Mouse (Mus musculus) CD4-positive, CD25-positive, alpha-beta regulatory T cell, adult 9 weeks (primary cell): ENCODE results near the gene Mrpl57. TPM values are rescaled to one million over a fixed set of nuclear protein-coding genes. Genes with fewer than 3 reads are reported as not detected.

Experiments used
- polyA plus RNA-seq: library from polyadenylated mRNA; unstranded; fragments of 100-300 nt; shearing (Covaris generic); gene quantifications from one replicate; pipeline ENCODE4 v1.2.1, GENCODE M21; 2017

Mrpl57 gene
- polyA plus RNA-seq = 140 TPM

DNA sequence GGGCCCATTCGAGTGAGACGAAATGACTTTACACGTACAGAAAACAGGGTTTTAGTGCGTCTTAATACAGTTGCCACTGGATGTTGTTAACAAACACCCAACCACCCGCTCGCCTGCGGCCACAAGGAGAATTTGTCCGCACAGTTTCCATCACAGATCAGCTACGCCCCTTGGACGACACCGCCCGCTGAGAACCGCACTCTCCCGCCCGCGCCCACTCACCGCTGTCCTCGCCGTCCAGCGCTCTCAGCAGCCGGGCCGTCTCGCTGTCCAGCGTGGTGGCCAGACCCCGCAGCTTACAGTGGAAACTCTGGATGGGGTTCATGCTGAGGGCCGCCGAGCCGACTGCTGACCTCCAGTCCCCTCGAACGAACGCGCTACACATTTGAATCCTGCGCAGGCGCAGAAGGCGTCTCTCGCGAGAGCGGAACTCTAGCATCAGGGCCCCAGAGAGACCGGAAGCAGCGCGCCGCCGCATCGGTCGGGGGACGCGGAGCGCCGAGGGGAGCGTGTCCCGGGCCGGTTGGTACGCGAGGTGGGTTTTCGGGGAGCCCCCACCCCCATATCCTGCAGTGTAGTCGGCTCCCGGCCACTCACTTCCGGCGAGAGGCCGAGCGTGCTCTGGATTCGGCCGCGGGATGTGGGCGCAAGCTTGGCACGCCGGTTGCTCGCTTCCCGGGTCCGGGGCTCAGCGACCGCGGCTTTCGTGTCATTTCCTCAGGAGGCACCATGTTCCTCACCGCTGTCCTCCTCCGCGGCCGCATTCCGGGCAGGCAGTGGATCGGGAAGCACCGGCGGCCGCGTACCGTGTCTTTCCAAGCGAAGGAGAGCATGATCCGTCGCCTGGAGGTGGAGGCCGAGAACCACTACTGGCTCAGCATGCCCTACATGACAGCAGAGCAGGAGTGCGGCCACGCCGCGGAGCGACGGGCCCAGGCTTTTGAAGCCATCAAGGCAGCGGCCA is at the start of gene Mrpl57, which contains the start of gene Ska3:
Gene Mrpl57, plus strand, starts transcription at position 447 of the 964 bp plus-strand sequence.
Gene Ska3, minus strand, starts transcription at position 398 of the 964 bp plus-strand sequence.

GRCm38 (mm10) chr14:57797991-57798931 is 27.8 kb upstream of the Mrpl57 start, which contains the start of gene Sap18:
Gene Sap18 (plus strand): TSS chr14:57798180.

Other genes with a start within 250 kb of the Mrpl57 start
- 46.6 TPM for gene Xpo4, start 160.8 kb upstream of the Mrpl57 start, polyA plus RNA-seq
- not detected for gene Gm49361, start 80.1 kb upstream of the Mrpl57 start, polyA plus RNA-seq
- gene Lats2, start 67.8 kb upstream of the Mrpl57 start, polyA plus RNA-seq = 12.1 TPM
- gene Sap18, start 28.1 kb upstream of the Mrpl57 start, polyA plus RNA-seq = 262 TPM
- 1.4 TPM for gene Ska3, start within 50 bp of the Mrpl57 start, polyA plus RNA-seq
- gene Zdhhc20, start 64.0 kb downstream of the Mrpl57 start, polyA plus RNA-seq = 223 TPM
- gene Micu2, start 173.0 kb downstream of the Mrpl57 start, polyA plus RNA-seq = 8.7 TPM
- gene Fgf9, start 244.3 kb downstream of the Mrpl57 start, polyA plus RNA-seq = not detected